Mouse (Mus musculus) yolk sac, embryonic 10.5 days (tissue): ENCODE results near the gene Fosl2.

Experiments used
- DNase-seq: peaks from one replicate; pipeline ENCODE4 v3.0.0-alpha.2; 2017; ENCODE audit warnings: low spot score

Fosl2 gene

GRCm38 (mm10) chr5:32134051-32134732, 1.4 kb upstream of the Fosl2 start:
- peak; percentile 23 for DNase-seq

- no peak for DNase-seq
These were observed 682 bp upstream of the Fosl2 start for GRCm38 (mm10) chr5:32134903-32135335.

GRCm38 (mm10) chr5:32136301-32136863, 781 bp downstream of the Fosl2 start:
- peak; percentile 64 for DNase-seq

GRCm38 (mm10) chr5:32137106-32137522, 1.5 kb downstream of the Fosl2 start:
- DNase-seq: peak; percentile 29

GRCm38 (mm10) chr5:32138446-32139195, 3.0 kb downstream of the Fosl2 start:
- DNase-seq: no peak

- DNase-seq: peak; percentile 52
These were observed 4.0 kb downstream of the Fosl2 start for GRCm38 (mm10) chr5:32139516-32140037.

- no peak for DNase-seq
These were observed 6.3 kb downstream of the Fosl2 start for GRCm38 (mm10) chr5:32141899-32142298.

- no peak for DNase-seq
These were observed 7.9 kb downstream of the Fosl2 start for GRCm38 (mm10) chr5:32143433-32143970.

GRCm38 (mm10) chr5:32146281-32146680, 10.7 kb downstream of the Fosl2 start:
- DNase-seq: no peak

GRCm38 (mm10) chr5:32148593-32148992, 13.0 kb downstream of the Fosl2 start:
- no peak for DNase-seq

GRCm38 (mm10) chr5:32151244-32151643, 15.6 kb downstream of the Fosl2 start:
- no peak for DNase-seq

GRCm38 (mm10) chr5:32152725-32153417, 17.3 kb downstream of the Fosl2 start:
- no peak for DNase-seq

- no peak for DNase-seq
These were observed 17.8 kb downstream of the Fosl2 start for GRCm38 (mm10) chr5:32153418-32153740.

- no peak for DNase-seq
These were observed 18.3 kb downstream of the Fosl2 start for GRCm38 (mm10) chr5:32153791-32154490.

GRCm38 (mm10) chr5:32154931-32155688, 19.5 kb downstream of the Fosl2 start:
- no peak for DNase-seq

- DNase-seq: no peak
These were observed 20.3 kb downstream of the Fosl2 start for GRCm38 (mm10) chr5:32155927-32156326.

- DNase-seq: no peak
These were observed 28.0 kb downstream of the Fosl2 start for GRCm38 (mm10) chr5:32163478-32164043.

GRCm38 (mm10) chr5:32172188-32172587, 36.6 kb downstream of the Fosl2 start:
- DNase-seq: no peak

GRCm38 (mm10) chr5:32176800-32177199, 41.2 kb downstream of the Fosl2 start:
- DNase-seq: no peak

- DNase-seq: no peak
These were observed 42.1 kb downstream of the Fosl2 start for GRCm38 (mm10) chr5:32177737-32178136.
